Mouse (Mus musculus) liver, adult 2 months (tissue): ENCODE measurements around the gene Fam193b. TPM values are rescaled to one million over a fixed set of nuclear protein-coding genes. Genes with fewer than 3 reads are reported as not detected.

Experiments used
- DNase-seq: peaks from one replicate; pipeline ENCODE4 v3.0.0-alpha.2; 2011; ENCODE audit warnings: low read depth, low spot score; ENCODE audit errors: extremely low read depth
- H3K27ac ChIP-seq: fragments of 200-500 bp; replicated peaks from 2 replicates; pipeline ENCODE4 v1.5.1; 2012; ENCODE audit warnings: low read depth, mild to moderate bottlenecking, control low read depth, inconsistent platforms, low read length; ENCODE audit not compliant: insufficient read depth
- H3K27me3 ChIP-seq: fragments of 200-500 bp; 2 replicates; pipeline ENCODE4 v1.6.1; 2012; ENCODE audit warnings: mild to moderate bottlenecking, moderate library complexity, low read length, inconsistent platforms; ENCODE audit not compliant: control insufficient read depth, insufficient read depth
- H3K36me3 ChIP-seq: fragments of 200-500 bp; 2 replicates; pipeline ENCODE4 v1.6.1; 2012; ENCODE audit warnings: low read length, inconsistent platforms; ENCODE audit not compliant: control insufficient read depth, insufficient read depth
- H3K4me1 ChIP-seq: fragments of 200-500 bp; 2 replicates; pipeline ENCODE4 v1.6.1; 2011; ENCODE audit warnings: low read length; ENCODE audit not compliant: control insufficient read depth, insufficient read depth
- H3K4me3 ChIP-seq: fragments of 200-500 bp; 2 replicates; pipeline ENCODE4 v1.5.1; 2011; ENCODE audit warnings: low read depth, mild to moderate bottlenecking, control low read depth, low read length, moderate library complexity; ENCODE audit not compliant: insufficient read depth
- H3K79me2 ChIP-seq: fragments of 200-500 bp; 2 replicates; pipeline ENCODE4 v1.6.1; 2012; ENCODE audit warnings: inconsistent platforms, mild to moderate bottlenecking, low read length, moderate library complexity; ENCODE audit not compliant: control insufficient read depth, insufficient read depth
- H3K9ac ChIP-seq: fragments of 200-500 bp; 2 replicates; pipeline ENCODE4 v1.6.1; 2012; ENCODE audit warnings: low read depth, mild to moderate bottlenecking, control low read depth, inconsistent platforms, low read length
- CTCF ChIP-seq: fragments of 200-500 bp; IDR thresholded peaks from 2 replicates; pipeline ENCODE4 v1.5.1; 2011; ENCODE audit warnings: low read depth, low read length, control low read depth
- POLR2A ChIP-seq: fragments of 200-500 bp; IDR thresholded peaks from 2 replicates; pipeline ENCODE4 v1.6.1; 2011; ENCODE audit warnings: low read length, control low read depth; ENCODE audit not compliant: insufficient read depth; ENCODE audit errors: extremely low read depth
- WGBS: fragments of 180-500 bp; shearing (Covaris S2); methylation state at CpG from one replicate; pipeline ENCODE4 v1.1.7; 2018; 5-methylcytosine and 5-hydroxymethylcytosine counted together
- polyA plus RNA-seq: library from polyadenylated mRNA; depleted of rRNA; stranded (reverse); fragments of >200 nt; gene quantifications from 2 replicates; pipeline ENCODE4 v1.2.3, GENCODE M21; 2012
- total RNA-seq: library from RNA; depleted of rRNA; stranded (reverse); fragments of >200 nt; gene quantifications from 2 replicates; pipeline ENCODE4 v1.2.3, GENCODE M21; 2014

The Fam193b gene
- total and polyA plus RNA-seq, 2 experiments, result 11.7 to 67.8 TPM

DNA sequence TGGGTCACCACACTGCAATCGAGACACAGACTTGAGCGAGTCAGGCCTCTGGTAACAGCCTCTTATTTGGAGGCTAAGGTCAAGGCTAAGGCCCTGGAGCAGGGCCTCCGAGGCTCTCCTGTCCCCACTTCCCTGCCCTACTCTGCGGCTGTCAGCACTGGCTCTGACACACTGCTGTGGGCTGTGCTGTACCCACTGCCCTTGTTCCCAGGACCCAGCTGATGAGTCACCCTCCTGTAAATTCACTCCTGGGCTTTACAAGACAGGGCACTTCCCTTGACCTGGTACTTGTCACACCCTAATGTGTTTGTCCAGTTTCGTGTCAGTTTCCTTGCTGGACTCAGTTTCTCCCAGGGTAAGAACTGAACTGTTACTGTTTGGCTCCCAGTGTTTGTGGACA lies 22.5 kb downstream of the Fam193b start:
- Histone ChIP-seq H3K4me3 (no peak overlapping the region), H3K27me3 (no peaks in the 10 kb centered on the region), H3K79me2 (no peaks in the 10 kb centered on the region; the same call in 1 of the 2 replicates), H3K27ac (no peak overlapping the region), H3K9ac (no peak overlapping the region), H3K36me3 (peaks cover 30% of the 10 kb centered on the region; the same call in 1 of the 2 replicates), H3K4me1 (no peaks in the 10 kb centered on the region)
- no peak for DNase-seq
- 87% methylated on average over 5 of the region's 5 CpGs for WGBS
- TF ChIP-seq POLR2A (no peak), CTCF (no peak)

DNA sequence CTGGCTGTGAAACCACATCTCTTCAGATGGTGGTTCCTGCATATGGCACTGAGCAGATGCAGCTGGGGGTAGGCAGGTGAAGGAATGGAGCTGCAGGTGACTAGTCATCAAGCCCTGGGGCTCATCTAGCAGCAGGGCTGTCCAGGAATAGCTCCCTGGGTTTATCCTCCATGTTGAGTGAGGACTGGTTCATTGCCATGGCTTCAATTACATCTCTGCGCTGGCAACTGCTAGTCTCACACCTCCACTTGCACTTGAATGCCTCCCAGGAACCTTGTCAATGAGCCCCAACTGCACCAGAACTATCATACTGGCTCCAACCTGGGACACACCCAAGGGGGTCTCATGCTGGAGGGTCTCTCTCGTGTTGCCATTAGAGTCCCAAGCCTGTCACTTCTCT lies 23.0 kb downstream of the Fam193b start:
- Histone ChIP-seq H3K36me3 (peaks cover 30% of the 10 kb centered on the region; the same call in 1 of the 2 replicates), H3K27me3 (no peaks in the 10 kb centered on the region), H3K4me3 (no peak overlapping the region), H3K79me2 (no peaks in the 10 kb centered on the region; the same call in 1 of the 2 replicates), H3K27ac (no peak overlapping the region), H3K9ac (no peak overlapping the region), H3K4me1 (no peaks in the 10 kb centered on the region)
- DNase-seq, result no peak
- 94% methylated on average over 2 of the region's 2 CpGs for whole genome bisulfite sequencing
- TF ChIP-seq POLR2A (no peak), CTCF (no peak)

DNA sequence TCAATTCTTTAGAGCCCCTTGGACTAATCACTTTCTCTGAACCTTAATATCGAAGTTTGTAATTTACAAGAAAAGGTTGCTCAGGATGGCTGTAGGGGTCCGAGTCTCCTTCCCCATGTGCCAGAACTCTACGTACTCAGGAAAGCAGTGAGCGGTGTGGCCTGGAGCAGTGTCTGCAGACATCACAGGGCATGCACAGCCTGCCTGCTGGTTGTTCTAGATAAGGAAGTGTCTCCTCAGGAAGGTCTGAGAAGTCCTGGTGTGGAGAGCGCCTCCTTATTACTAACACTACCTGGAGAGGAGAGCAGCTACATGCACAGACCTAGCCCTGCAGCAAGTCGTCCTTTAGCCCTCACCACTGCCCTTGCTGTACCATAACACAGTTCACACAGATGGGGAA lies 26.1 kb downstream of the Fam193b start:
- DNase-seq, result no peak
- H3K36me3 ChIP-seq, result peaks cover 31% of the 10 kb centered on the region

DNA sequence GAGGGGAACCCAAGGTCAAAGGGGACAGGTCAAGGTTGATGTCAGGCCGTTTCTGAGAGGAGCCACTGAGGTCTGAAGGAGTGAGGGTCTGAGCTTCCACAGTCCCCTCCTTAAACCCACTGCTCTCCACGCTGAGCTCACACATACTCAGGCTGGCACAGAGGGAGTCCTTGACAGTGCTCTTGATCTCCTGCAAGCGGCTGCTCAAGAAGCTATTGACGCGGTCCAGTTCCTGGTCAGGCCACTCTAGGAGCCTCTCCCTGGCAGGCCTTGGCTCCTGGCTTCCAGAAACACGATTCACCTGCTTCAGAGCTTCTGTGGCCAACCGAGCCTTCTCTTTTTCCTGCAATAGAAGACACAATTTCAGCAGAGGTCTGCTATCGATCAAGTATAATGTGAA lies 27.5 kb downstream of the Fam193b start:
- Histone ChIP-seq H3K9ac (no peak overlapping the region), H3K27ac (no peak overlapping the region), H3K79me2 (no peaks in the 10 kb centered on the region), H3K4me3 (no peak overlapping the region), H3K27me3 (no peaks in the 10 kb centered on the region), H3K36me3 (peaks cover 31% of the 10 kb centered on the region), H3K4me1 (no peaks in the 10 kb centered on the region)
- WGBS, result 90% methylated on average over 8 of the region's 8 CpGs
- no peak for TF ChIP-seq CTCF
- TF ChIP-seq POLR2A, result no peak
- no peak for DNase-seq

More for the DNA sequence above, 26.1 kb downstream of the Fam193b start:
- H3K27me3 ChIP-seq, result no peaks in the 10 kb centered on the region
- H3K79me2 ChIP-seq, result no peaks in the 10 kb centered on the region
- no peaks in the 10 kb centered on the region for H3K4me1 ChIP-seq
- no peak overlapping the region for H3K27ac ChIP-seq
- no peak for TF ChIP-seq CTCF
- WGBS, result 91% methylated on average over 6 of the region's 6 CpGs
- H3K9ac ChIP-seq, result no peak overlapping the region
- H3K4me3 ChIP-seq, result no peak overlapping the region

DNA sequence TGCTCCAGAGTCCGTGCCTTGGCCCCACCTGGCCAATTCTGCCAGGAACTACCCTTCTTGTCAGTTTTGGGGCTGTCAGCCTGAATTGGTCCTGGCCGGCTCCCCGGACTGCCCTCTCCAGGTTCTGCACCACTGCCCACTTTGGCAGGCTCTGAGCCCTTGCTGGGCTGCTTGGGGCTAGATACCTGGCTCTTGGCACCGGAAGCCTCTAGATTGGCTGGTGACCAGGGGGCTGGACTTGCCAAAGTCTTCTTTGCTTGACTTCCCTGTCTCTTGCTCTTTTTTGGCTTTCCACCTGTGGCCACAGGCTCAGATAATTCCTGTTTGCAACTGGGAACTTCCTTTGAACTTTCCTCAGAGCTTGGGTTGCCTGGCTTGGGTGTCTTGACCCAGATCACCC lies 28.0 kb downstream of the Fam193b start:
- H3K36me3 ChIP-seq, result peaks cover 31% of the 10 kb centered on the region
- no peaks in the 10 kb centered on the region for H3K4me1 ChIP-seq
- peak; percentile 26 for DNase-seq
- no peak overlapping the region for H3K4me3 ChIP-seq
- H3K27me3 ChIP-seq, result no peaks in the 10 kb centered on the region
- H3K9ac ChIP-seq, result no peak overlapping the region
- H3K27ac ChIP-seq, result no peak overlapping the region
- no peaks in the 10 kb centered on the region for H3K79me2 ChIP-seq
- WGBS, result 79% methylated on average over 4 of the region's 4 CpGs
- no peak for TF ChIP-seq POLR2A
- no peak for TF ChIP-seq CTCF

DNA sequence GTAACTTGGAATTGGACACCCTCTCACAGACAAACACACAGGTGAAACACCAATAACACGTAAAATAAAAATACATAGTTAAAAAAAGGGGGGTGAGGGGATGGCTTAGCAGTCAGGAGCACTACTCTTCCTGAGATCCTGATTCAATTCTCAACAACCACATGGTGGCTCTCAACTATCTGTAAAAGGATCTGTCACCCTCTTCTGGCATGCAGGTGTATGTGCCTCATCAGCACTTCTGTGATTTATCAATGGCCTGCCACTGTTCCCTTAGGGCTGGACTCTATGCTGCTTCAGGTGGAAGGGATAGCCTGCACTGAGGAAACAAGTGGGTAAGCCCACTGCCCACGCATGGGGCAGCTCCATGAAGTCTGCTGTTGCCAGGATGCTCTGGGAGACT lies 30.0 kb downstream of the Fam193b start:
- peaks cover 21% of the 10 kb centered on the region for H3K36me3 ChIP-seq

More for the DNA sequence above, 30.0 kb downstream of the Fam193b start:
- DNase-seq, result no peak
- TF ChIP-seq CTCF (no peak), POLR2A (no peak)
- no peak overlapping the region for H3K9ac ChIP-seq
- H3K27ac ChIP-seq, result no peak overlapping the region
- no peak overlapping the region for H3K4me3 ChIP-seq
- peaks cover under 1% of the 10 kb centered on the region; the same call in 1 of the 2 replicates for H3K79me2 ChIP-seq
- 91% methylated on average over 2 of the region's 2 CpGs for WGBS
- no peaks in the 10 kb centered on the region for H3K27me3 ChIP-seq
- no peaks in the 10 kb centered on the region for H3K4me1 ChIP-seq
